Mouse (Mus musculus) liver, postnatal 0 days (tissue): ENCODE measurements at regions not wholly inside any gene's neighbourhood (a gene's known extent, or its start where the extent isn't known, plus 50 kb on each side); places are given as distances from the start of the nearest gene placed in this dataset.

Experiments
- ATAC-seq: fragments of 200-750 bp; cut with Nextera tagmentation; 2 replicates; pipeline ENCODE4 v1.8.0; 2017; ENCODE audit warnings: mild to moderate bottlenecking, moderate library complexity
- DNase-seq: peaks from one replicate; pipeline ENCODE4 v3.0.0-alpha.2; 2016
- H3K27ac ChIP-seq: fragments of 300-500 bp; sonication (generic); 2 replicates; pipeline ENCODE4 v1.5.1; 2014; ENCODE audit warnings: antibody characterized with exemption, moderate library complexity, mild to moderate bottlenecking, low read depth
- H3K27me3 ChIP-seq: fragments of 300-500 bp; sonication (generic); 2 replicates; pipeline ENCODE4 v1.6.1; 2014; ENCODE audit warnings: low read length, control low read depth, mixed read lengths; ENCODE audit not compliant: insufficient read depth
- H3K36me3 ChIP-seq: fragments of 300-500 bp; sonication (generic); replicated peaks from 2 replicates; pipeline ENCODE4 v1.6.1; 2014; ENCODE audit warnings: mild to moderate bottlenecking, control low read depth, low read length, moderate library complexity, mixed read lengths; ENCODE audit not compliant: insufficient read depth
- H3K4me1 ChIP-seq: fragments of 300-500 bp; sonication (generic); 2 replicates; pipeline ENCODE4 v1.6.1; 2014; ENCODE audit warnings: antibody characterized with exemption, mild to moderate bottlenecking, control low read depth; ENCODE audit not compliant: insufficient read depth
- H3K4me2 ChIP-seq: fragments of 300-500 bp; sonication (generic); 2 replicates; pipeline ENCODE4 v1.6.1; 2014; ENCODE audit warnings: low read depth, mild to moderate bottlenecking, low read length, moderate library complexity, mixed read lengths
- H3K4me3 ChIP-seq: fragments of 300-500 bp; sonication (generic); 2 replicates; pipeline ENCODE4 v1.5.1; 2014; ENCODE audit warnings: low read depth, low read length
- H3K9ac ChIP-seq: fragments of 300-500 bp; sonication (generic); replicated peaks from 2 replicates; pipeline ENCODE4 v1.6.1; 2014; ENCODE audit warnings: mild to moderate bottlenecking, moderate library complexity
- H3K9me3 ChIP-seq: fragments of 300-500 bp; sonication (generic); 2 replicates; pipeline ENCODE4 v1.6.1; 2016; ENCODE audit warnings: mild to moderate bottlenecking, control low read depth, low read length, mixed read lengths
- CTCF ChIP-seq: sonication (generic); IDR thresholded peaks from 2 replicates; pipeline ENCODE4 v1.5.1; 2016; ENCODE audit warnings: antibody characterized with exemption, low read depth
- EP300 ChIP-seq: IDR thresholded peaks from 2 replicates; pipeline ENCODE4 v1.6.1; 2016; ENCODE audit warnings: antibody characterized with exemption, low read depth, mild to moderate bottlenecking
- WGBS: fragments of 180-500 bp; shearing (Covaris S2); extraction: QIAGEN DNeasy Blood & Tissue Kit; methylation state at CpG from one replicate; pipeline ENCODE4 v1.1.7; 2014; ENCODE audit not compliant: insufficient replicate concordance; 5-methylcytosine and 5-hydroxymethylcytosine counted together

- Histone ChIP-seq H3K27me3 (no peaks in the 10 kb centered on the region), H3K27ac (no peak overlapping the region), H3K4me2 (no peak overlapping the region), H3K4me1 (no peaks in the 10 kb centered on the region), H3K4me3 (no peak overlapping the region), H3K9me3 (no peaks in the 10 kb centered on the region), H3K36me3 (no peaks in the 10 kb centered on the region), H3K9ac (no peak overlapping the region)
- DNase-seq: no peak
- ATAC-seq: no peak
- TF ChIP-seq CTCF (no peak), EP300 (no peak)
- 66% methylated on average over 9 of the region's 9 CpGs for WGBS
Observed at GRCm38 (mm10) chr16:44665491-44665931, 58.6 kb upstream of the Nepro start.

GRCm38 (mm10) chr16:44662966-44663600 is 61.0 kb upstream of the Nepro start:
- no peaks in the 10 kb centered on the region for H3K27me3 ChIP-seq
- DNase-seq (no peak), ATAC-seq (no peak)
- H3K9me3 ChIP-seq: no peaks in the 10 kb centered on the region
- no peak for TF ChIP-seq EP300
- no peak for TF ChIP-seq CTCF
- no peak overlapping the region for H3K27ac ChIP-seq
- no peak overlapping the region for H3K9ac ChIP-seq
- H3K4me1 ChIP-seq: no peaks in the 10 kb centered on the region
- H3K4me3 ChIP-seq: no peak overlapping the region
- no peaks in the 10 kb centered on the region for H3K36me3 ChIP-seq
- no peak overlapping the region for H3K4me2 ChIP-seq
- WGBS: 73% methylated on average over 6 of the region's 6 CpGs

GRCm38 (mm10) chr16:44660996-44661876 is 62.9 kb upstream of the Nepro start:
- H3K9ac ChIP-seq: no peak overlapping the region
- no peak overlapping the region for H3K4me2 ChIP-seq
- TF ChIP-seq CTCF: no peak
- no peak for TF ChIP-seq EP300
- no peak for DNase-seq
- H3K27me3 ChIP-seq: no peaks in the 10 kb centered on the region
- WGBS: 58% methylated on average over 4 of the region's 4 CpGs
- no peak for ATAC-seq
- no peak overlapping the region for H3K27ac ChIP-seq
- H3K4me1 ChIP-seq: no peaks in the 10 kb centered on the region
- no peak overlapping the region for H3K4me3 ChIP-seq
- H3K36me3 ChIP-seq: no peaks in the 10 kb centered on the region
- no peaks in the 10 kb centered on the region for H3K9me3 ChIP-seq

- DNase-seq (no peak), ATAC-seq (no peak)
- 68% methylated on average over 8 of the region's 8 CpGs for WGBS
- no peaks in the 10 kb centered on the region for H3K36me3 ChIP-seq
- H3K9ac ChIP-seq: no peak overlapping the region
- TF ChIP-seq EP300 (no peak), CTCF (no peak)
- H3K27me3 ChIP-seq: no peaks in the 10 kb centered on the region
- H3K27ac ChIP-seq: no peak overlapping the region
- no peaks in the 10 kb centered on the region for H3K4me1 ChIP-seq
- no peak overlapping the region for H3K4me2 ChIP-seq
- no peaks in the 10 kb centered on the region for H3K9me3 ChIP-seq
- no peak overlapping the region for H3K4me3 ChIP-seq
Observed at GRCm38 (mm10) chr16:44658306-44658705, 65.8 kb upstream of the Nepro start.

GRCm38 (mm10) chr16:44656181-44656580 is 67.9 kb upstream of the Nepro start:
- H3K9me3 ChIP-seq: no peaks in the 10 kb centered on the region
- no peak overlapping the region for H3K27ac ChIP-seq
- no peak overlapping the region for H3K4me3 ChIP-seq
- DNase-seq (no peak), ATAC-seq (no peak)
- H3K4me2 ChIP-seq: no peak overlapping the region
- WGBS: 96% methylated on average over 1 of the region's 1 CpGs
- no peaks in the 10 kb centered on the region for H3K36me3 ChIP-seq
- TF ChIP-seq CTCF (no peak), EP300 (no peak)
- no peaks in the 10 kb centered on the region for H3K4me1 ChIP-seq
- no peaks in the 10 kb centered on the region for H3K27me3 ChIP-seq
- no peak overlapping the region for H3K9ac ChIP-seq

GRCm38 (mm10) chr16:44655306-44655705 is 68.8 kb upstream of the Nepro start:
- Histone ChIP-seq H3K4me3 (no peak overlapping the region), H3K27me3 (no peaks in the 10 kb centered on the region), H3K9ac (no peak overlapping the region), H3K9me3 (no peaks in the 10 kb centered on the region), H3K27ac (no peak overlapping the region), H3K4me1 (no peaks in the 10 kb centered on the region), H3K36me3 (no peaks in the 10 kb centered on the region), H3K4me2 (no peak overlapping the region)
- DNase-seq (no peak), ATAC-seq (no peak)
- TF ChIP-seq CTCF (no peak), EP300 (no peak)
- WGBS: 58% methylated on average over 3 of the region's 3 CpGs
